Mouse (Mus musculus): ENCODE data around the gene Etl4.
"Not testable (repeated sequence)": the region's sequence is repeated elsewhere in the genome, so short reads cannot be mapped to it uniquely, and the experiment has no call there.

Gene Etl4

GRCm38 (mm10) chr2:20294596-20294995 is 385.0 kb downstream of the Etl4 start:
- no peak for DNase-seq (ENCODE audit: extremely low spot score, low spot score)

GRCm38 (mm10) chr2:20302517-20302916 is 392.9 kb downstream of the Etl4 start:
- no peak for DNase-seq (ENCODE audit: extremely low spot score, low spot score)

GRCm38 (mm10) chr2:20324954-20325353 is 415.4 kb downstream of the Etl4 start:
- DNase-seq (ENCODE audit: extremely low spot score, low spot score), result no peak

GRCm38 (mm10) chr2:20336176-20336575 is 426.6 kb downstream of the Etl4 start:
- no peak for DNase-seq (ENCODE audit: extremely low spot score, low spot score)

GRCm38 (mm10) chr2:20339016-20339734 is 429.6 kb downstream of the Etl4 start:
- no peak for DNase-seq (ENCODE audit: extremely low spot score, low spot score)

GRCm38 (mm10) chr2:20339919-20340318 is 430.3 kb downstream of the Etl4 start:
- DNase-seq (ENCODE audit: extremely low spot score, low spot score), result no peak

- DNase-seq (ENCODE audit: extremely low spot score, low spot score), result no peak
These were observed 437.3 kb downstream of the Etl4 start for GRCm38 (mm10) chr2:20346873-20347272.

DNA sequence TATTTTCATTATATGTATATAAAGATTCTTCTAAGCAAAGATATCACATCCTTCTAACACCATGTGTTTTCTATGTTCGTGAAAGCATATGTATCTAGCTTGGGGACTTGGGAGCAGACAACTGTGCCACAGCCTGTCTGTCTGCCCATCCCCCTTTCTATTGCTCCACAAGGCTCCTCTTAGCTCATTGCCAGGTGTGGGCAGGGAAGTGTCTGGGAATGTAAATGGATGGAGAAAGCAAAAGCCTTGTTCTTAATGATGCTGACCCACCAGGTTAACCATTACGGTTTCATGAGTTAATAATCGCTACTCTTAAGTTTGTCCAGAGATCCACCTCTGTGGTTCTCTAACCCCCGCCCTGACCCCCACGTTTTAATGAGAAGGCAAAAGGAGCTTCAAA is 439.7 kb downstream of the Etl4 start:
- no peak for DNase-seq (ENCODE audit: extremely low spot score, low spot score)

DNA sequence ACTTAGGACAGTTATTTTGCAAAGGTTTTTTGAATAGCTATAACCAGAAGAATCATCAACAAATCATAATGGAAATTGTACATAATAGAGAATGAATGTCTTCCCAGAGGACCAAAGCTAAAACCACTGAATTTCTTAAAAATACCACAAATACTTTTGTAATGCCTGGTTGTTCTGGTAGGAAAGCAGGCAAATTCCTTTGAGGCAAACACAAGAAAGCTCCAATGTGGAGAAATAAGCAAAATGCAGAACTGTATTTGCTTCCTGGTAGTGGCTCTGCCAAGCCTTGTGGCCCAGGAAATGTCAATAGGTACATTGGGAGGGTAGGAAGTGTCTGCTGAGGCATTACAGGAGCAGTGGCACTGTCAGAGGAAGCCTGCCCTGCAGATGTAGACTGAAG is 443.2 kb downstream of the Etl4 start:
- DNase-seq (ENCODE audit: extremely low spot score, low spot score), result no peak

- DNase-seq (ENCODE audit: extremely low spot score, low spot score), result no peak
These were observed 467.4 kb downstream of the Etl4 start for GRCm38 (mm10) chr2:20377026-20377425.

GRCm38 (mm10) chr2:20380874-20381273 is 471.3 kb downstream of the Etl4 start:
- DNase-seq (ENCODE audit: extremely low spot score, low spot score), result not testable (repeated sequence)

- no peak for DNase-seq (ENCODE audit: extremely low spot score, low spot score)
These were observed 484.5 kb downstream of the Etl4 start for GRCm38 (mm10) chr2:20394083-20394482.

DNA sequence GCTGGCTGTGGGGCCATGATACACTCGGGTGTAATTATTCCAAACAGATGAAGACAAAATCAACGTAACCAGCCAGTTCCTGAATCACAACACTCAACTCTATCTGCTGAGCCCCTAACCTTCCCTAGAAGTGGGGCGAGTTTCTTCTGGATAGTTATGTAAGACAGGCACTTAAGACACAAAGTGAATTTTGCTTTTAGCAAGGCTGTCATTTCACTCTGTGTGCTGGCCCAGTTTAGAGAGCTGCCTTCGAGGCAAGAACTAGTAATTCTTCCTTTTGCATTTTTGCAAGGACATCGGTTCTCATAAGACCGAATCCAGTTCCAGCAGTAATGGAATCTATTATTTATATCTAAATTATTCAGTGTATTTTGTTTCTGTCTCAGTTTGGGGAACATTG is 487.4 kb downstream of the Etl4 start:
- DNase-seq (ENCODE audit: extremely low spot score, low spot score), result no peak

DNA sequence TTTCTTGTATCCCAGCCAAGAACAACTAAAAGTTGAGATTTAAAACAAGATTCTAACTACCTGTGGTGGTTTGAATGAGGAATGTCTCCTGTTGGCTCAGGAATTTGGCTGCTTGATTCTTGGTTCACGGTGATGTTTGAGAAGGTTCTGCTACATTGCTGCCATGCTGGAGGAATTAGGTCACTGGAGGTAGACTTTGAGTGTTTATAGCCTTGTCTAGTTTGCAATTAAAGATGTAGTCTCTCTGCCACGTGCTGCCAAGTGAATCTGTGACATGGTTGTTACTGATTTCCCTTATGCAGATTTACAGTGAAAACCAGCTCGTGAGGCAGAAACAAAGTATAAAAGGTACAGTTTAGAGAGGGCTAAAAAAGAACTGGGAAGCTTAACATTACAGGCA is 491.0 kb downstream of the Etl4 start:
- DNase-seq (ENCODE audit: extremely low spot score, low spot score), result no peak

DNA sequence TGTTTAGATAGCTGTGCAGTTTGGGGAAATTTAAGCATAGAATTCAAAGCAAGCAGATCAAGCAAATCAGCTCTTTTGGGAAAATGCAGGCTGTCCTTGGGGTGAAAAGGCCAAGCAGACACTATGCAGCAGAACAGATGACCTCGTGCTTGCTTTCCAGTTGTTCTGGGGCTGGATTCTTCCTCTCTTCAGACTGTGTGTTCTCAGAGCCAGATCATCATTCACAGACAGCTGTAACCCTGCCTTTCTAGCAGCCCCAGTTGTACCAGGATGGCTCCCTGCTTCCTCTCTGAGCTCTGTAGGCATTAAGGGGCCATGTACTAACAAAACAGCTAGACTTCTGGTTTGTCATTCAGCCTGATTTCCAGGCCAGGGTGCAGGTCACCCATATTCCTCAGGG is 494.8 kb downstream of the Etl4 start:
- DNase-seq (ENCODE audit: extremely low spot score, low spot score), result no peak

DNA sequence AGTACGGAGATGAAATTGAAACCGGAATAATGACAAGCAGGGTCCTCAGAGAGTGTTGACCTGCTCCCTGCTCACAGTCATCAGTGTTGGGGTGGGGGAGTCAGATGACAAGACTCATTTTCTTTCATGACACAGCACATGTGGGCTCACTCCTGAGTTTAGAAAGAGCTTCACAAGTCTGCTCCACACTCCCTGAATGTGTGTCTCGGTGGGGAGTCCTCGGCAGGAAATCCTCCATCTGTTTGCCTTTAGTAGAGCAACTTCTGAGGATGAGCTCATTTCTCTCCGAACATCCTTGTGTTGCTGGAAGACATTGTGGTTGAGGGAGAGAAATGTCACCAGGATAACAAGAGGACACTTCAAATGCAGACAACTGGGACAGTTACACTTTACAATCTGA is 497.5 kb downstream of the Etl4 start:
- DNase-seq (ENCODE audit: extremely low spot score, low spot score), result no peak

- DNase-seq (ENCODE audit: extremely low spot score, low spot score), result no peak
These were observed 505.3 kb downstream of the Etl4 start for GRCm38 (mm10) chr2:20414856-20415255.

DNA sequence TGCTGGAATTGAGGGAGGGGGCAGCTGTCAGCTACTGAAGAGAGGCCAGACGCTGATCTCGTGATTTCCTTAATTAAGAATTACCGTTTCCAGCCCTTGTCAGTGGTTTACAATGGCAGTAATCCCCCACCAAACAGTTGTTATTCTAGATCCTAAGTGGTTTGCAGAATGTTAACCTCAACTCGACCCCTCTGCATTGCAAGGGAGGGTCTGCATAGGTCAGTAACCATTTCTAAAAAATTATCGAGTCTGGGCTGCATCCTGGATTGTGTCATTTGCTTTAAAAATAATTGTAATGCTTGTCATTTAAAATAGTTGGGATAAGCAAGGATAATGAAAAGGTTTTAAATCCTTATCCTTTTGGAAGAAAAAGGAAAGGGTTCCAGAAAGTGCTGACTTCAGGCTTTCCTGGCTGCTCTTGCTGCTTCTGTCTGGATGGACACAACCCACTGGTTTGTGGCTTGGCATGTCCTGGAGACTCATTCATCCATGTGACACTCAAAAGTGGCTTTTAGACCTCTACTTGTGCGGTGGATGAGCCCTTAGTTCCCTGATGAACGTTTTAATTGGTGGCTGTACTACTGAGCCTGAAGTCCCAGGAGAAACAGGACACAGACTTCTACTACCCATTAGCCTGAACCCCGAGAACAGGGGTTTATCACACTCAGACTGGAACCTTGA is 507.5 kb downstream of the Etl4 start:
- DNase-seq (ENCODE audit: extremely low spot score, low spot score), result no peak

DNA sequence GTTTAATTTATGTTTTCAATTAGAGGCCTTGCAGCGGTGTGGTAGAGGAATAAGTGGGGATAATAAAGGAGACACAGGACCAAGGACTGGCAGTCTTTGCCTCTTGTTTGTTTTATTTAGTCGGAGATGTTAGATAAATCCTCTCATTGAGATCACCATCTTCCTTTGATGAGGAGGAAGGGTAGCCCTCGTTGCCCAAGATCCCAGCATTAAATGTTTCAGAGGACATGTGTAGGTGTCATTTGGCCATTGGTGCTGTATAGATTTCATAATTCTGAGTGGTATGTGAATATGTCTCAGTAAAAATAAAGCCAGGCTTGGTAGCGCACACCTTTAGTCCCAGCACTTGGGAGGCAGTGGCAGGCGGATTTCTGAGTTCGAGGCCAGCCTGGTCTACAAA is 508.4 kb downstream of the Etl4 start:
- no peak for DNase-seq (ENCODE audit: extremely low spot score, low spot score)

- no peak for DNase-seq (ENCODE audit: extremely low spot score, low spot score)
These were observed 510.4 kb downstream of the Etl4 start for GRCm38 (mm10) chr2:20419975-20420374.

DNA sequence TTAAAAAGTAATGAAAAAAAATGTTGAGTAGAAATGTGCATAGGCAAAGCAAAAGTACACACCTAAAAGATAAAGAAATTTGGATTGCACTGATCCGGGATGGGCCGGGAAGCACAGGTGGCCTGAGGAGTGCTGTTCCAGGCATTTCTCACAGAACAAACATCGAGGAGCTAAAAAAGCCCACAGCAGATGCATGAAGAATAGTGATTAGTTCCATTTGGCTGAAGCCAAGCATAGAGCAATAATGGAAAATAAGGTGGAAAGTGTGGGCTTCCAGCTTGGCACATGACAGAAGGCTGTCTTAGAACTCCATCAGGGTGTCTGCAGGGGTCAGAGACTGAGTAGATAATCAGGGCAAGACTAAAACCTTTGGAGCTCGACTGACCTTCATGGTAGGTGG is 512.7 kb downstream of the Etl4 start:
- DNase-seq (ENCODE audit: extremely low spot score, low spot score), result no peak

- DNase-seq (ENCODE audit: extremely low spot score, low spot score), result no peak
These were observed 524.1 kb downstream of the Etl4 start for GRCm38 (mm10) chr2:20433656-20434055.

GRCm38 (mm10) chr2:20435530-20435929 is 526.0 kb downstream of the Etl4 start:
- DNase-seq (ENCODE audit: extremely low spot score, low spot score), result no peak
